Mouse (Mus musculus): Measurements from ENCODE around the gene Mrpl16. TPM values are rescaled to one million over a fixed set of nuclear protein-coding genes. Genes with fewer than 3 reads are reported as not detected.

The Mrpl16 gene
- polyA plus RNA-seq, 1 experiment from 2014 or later = 59.5 TPM

GRCm38 (mm10) chr19:11810003-11810758 lies 40.0 kb downstream of the Mrpl16 start:
- H3K9me3 ChIP-seq = no peaks in the 10 kb centered on the region
- peaks cover 5% of the 10 kb centered on the region for H3K27me3 ChIP-seq (replicated peaks; ENCODE audit: low read depth, poor library complexity, severe bottlenecking)
- peaks cover 16% of the 10 kb centered on the region for H3K4me1 ChIP-seq
- DNase-seq (ENCODE audit: low spot score) = no peak
- 87% methylated on average over 5 of the region's 5 CpGs for WGBS
- H3K27ac ChIP-seq (replicated peaks) = no peak overlapping the region
- H3K4me3 ChIP-seq = no peak overlapping the region
- no peaks in the 10 kb centered on the region for H3K36me3 ChIP-seq (replicated peaks)

GRCm38 (mm10) chr19:11810856-11811255 lies 40.7 kb downstream of the Mrpl16 start:
- no peaks in the 10 kb centered on the region for H3K9me3 ChIP-seq
- DNase-seq (ENCODE audit: low spot score) = no peak
- no peak overlapping the region for H3K27ac ChIP-seq (replicated peaks)
- 81% methylated on average over 1 of the region's 1 CpGs for WGBS
- no peaks in the 10 kb centered on the region for H3K36me3 ChIP-seq (replicated peaks)
- peaks cover 12% of the 10 kb centered on the region for H3K27me3 ChIP-seq (replicated peaks; ENCODE audit: low read depth, poor library complexity, severe bottlenecking)
- no peak overlapping the region for H3K4me3 ChIP-seq
- H3K4me1 ChIP-seq = peaks cover 16% of the 10 kb centered on the region

GRCm38 (mm10) chr19:11811688-11812365 lies 41.6 kb downstream of the Mrpl16 start:
- 47% methylated on average over 5 of the region's 5 CpGs for WGBS
- Histone ChIP-seq H3K4me1 (peaks cover 16% of the 10 kb centered on the region), H3K4me3 (no peak overlapping the region), H3K36me3 (replicated peaks) (no peaks in the 10 kb centered on the region), H3K27me3 (replicated peaks; ENCODE audit: low read depth, poor library complexity, severe bottlenecking) (peaks cover 21% of the 10 kb centered on the region), H3K9me3 (no peaks in the 10 kb centered on the region), H3K27ac (replicated peaks) (no peak overlapping the region)
- DNase-seq (ENCODE audit: low spot score) = peak; percentile 42

GRCm38 (mm10) chr19:11813136-11813535 lies 42.9 kb downstream of the Mrpl16 start:
- Histone ChIP-seq H3K4me3 (no peak overlapping the region), H3K4me1 (peaks cover 19% of the 10 kb centered on the region), H3K36me3 (replicated peaks) (no peaks in the 10 kb centered on the region), H3K27me3 (replicated peaks; ENCODE audit: low read depth, poor library complexity, severe bottlenecking) (peaks cover 34% of the 10 kb centered on the region), H3K27ac (replicated peaks) (no peak overlapping the region), H3K9me3 (no peaks in the 10 kb centered on the region)
- DNase-seq (ENCODE audit: low spot score) = no peak
- WGBS = 80% methylated on average over 4 of the region's 4 CpGs

GRCm38 (mm10) chr19:11813649-11814048 lies 43.5 kb downstream of the Mrpl16 start:
- WGBS = 4% methylated on average over 8 of the region's 8 CpGs
- DNase-seq (ENCODE audit: low spot score) = peak; percentile 24
- Histone ChIP-seq H3K4me1 (peaks cover 24% of the 10 kb centered on the region), H3K36me3 (replicated peaks) (no peaks in the 10 kb centered on the region), H3K9me3 (no peaks in the 10 kb centered on the region), H3K27ac (replicated peaks) (peak overlapping the region; percentile 35; the same call in 1 of the 2 replicates), H3K27me3 (replicated peaks; ENCODE audit: low read depth, poor library complexity, severe bottlenecking) (peaks cover 39% of the 10 kb centered on the region), H3K4me3 (no peak overlapping the region)

GRCm38 (mm10) chr19:11814742-11815333 lies 44.6 kb downstream of the Mrpl16 start:
- Histone ChIP-seq H3K36me3 (replicated peaks) (no peaks in the 10 kb centered on the region), H3K9me3 (no peaks in the 10 kb centered on the region), H3K4me3 (no peak overlapping the region), H3K27me3 (replicated peaks; ENCODE audit: low read depth, poor library complexity, severe bottlenecking) (peaks cover 51% of the 10 kb centered on the region), H3K27ac (replicated peaks) (no peak overlapping the region), H3K4me1 (peaks cover 31% of the 10 kb centered on the region)
- 82% methylated on average over 6 of the region's 6 CpGs for WGBS
- no peak for DNase-seq (ENCODE audit: low spot score)

- no peak overlapping the region for H3K4me3 ChIP-seq
- H3K36me3 ChIP-seq (replicated peaks) = no peaks in the 10 kb centered on the region
- peaks cover 30% of the 10 kb centered on the region for H3K4me1 ChIP-seq
- WGBS = 50% methylated on average over 6 of the region's 6 CpGs
- no peaks in the 10 kb centered on the region for H3K9me3 ChIP-seq
- H3K27me3 ChIP-seq (replicated peaks; ENCODE audit: low read depth, poor library complexity, severe bottlenecking) = peaks cover 57% of the 10 kb centered on the region
- DNase-seq (ENCODE audit: low spot score) = no peak
- no peak overlapping the region for H3K27ac ChIP-seq (replicated peaks)
Observed at GRCm38 (mm10) chr19:11816706-11817105, 46.5 kb downstream of the Mrpl16 start.

- H3K36me3 ChIP-seq (replicated peaks) = no peaks in the 10 kb centered on the region
- H3K27ac ChIP-seq (replicated peaks) = no peak overlapping the region
- H3K4me1 ChIP-seq = peaks cover 24% of the 10 kb centered on the region
- WGBS = 6% methylated on average over 5 of the region's 5 CpGs
- peak; percentile 12 for DNase-seq (ENCODE audit: low spot score)
- no peaks in the 10 kb centered on the region for H3K9me3 ChIP-seq
- peak overlapping the region; percentile 77 for H3K4me3 ChIP-seq
- H3K27me3 ChIP-seq (replicated peaks; ENCODE audit: low read depth, poor library complexity, severe bottlenecking) = peaks cover 57% of the 10 kb centered on the region
Observed at GRCm38 (mm10) chr19:11817586-11817985, 47.4 kb downstream of the Mrpl16 start.

- no peaks in the 10 kb centered on the region for H3K9me3 ChIP-seq
- no peaks in the 10 kb centered on the region for H3K36me3 ChIP-seq (replicated peaks)
- DNase-seq (ENCODE audit: low spot score) = peak; percentile 65
- H3K4me3 ChIP-seq = peak overlapping the region; percentile 77
- peaks cover 24% of the 10 kb centered on the region for H3K4me1 ChIP-seq
- under 1% methylated on average over 81 of the region's 83 CpGs for WGBS
- peak overlapping the region; percentile 78 for H3K27ac ChIP-seq (replicated peaks)
- H3K27me3 ChIP-seq (replicated peaks; ENCODE audit: low read depth, poor library complexity, severe bottlenecking) = peaks cover 57% of the 10 kb centered on the region
Observed at GRCm38 (mm10) chr19:11818199-11819142, 48.3 kb downstream of the Mrpl16 start.

- Histone ChIP-seq H3K36me3 (replicated peaks) (no peaks in the 10 kb centered on the region), H3K9me3 (no peaks in the 10 kb centered on the region), H3K27me3 (replicated peaks; ENCODE audit: low read depth, poor library complexity, severe bottlenecking) (peaks cover 57% of the 10 kb centered on the region), H3K4me1 (peaks cover 17% of the 10 kb centered on the region), H3K4me3 (peak within 1 kb of the TSS; percentile 77), H3K27ac (replicated peaks) (peak within 1 kb of the TSS; percentile 78)
- under 1% methylated on average over 20 of the region's 20 CpGs for WGBS
- DNase-seq (ENCODE audit: low spot score) = peak; percentile 47
Observed at GRCm38 (mm10) chr19:11819143-11819700, 49.0 kb downstream of the Mrpl16 start, which contains the start of gene Stx3. Gene Stx3, minus strand, starts transcription at chr19:11819403.

GRCm38 (mm10) chr19:11819800-11820199 lies 49.6 kb downstream of the Mrpl16 start:
- Histone ChIP-seq H3K27ac (replicated peaks) (no peak overlapping the region), H3K9me3 (no peaks in the 10 kb centered on the region), H3K4me1 (peaks cover 17% of the 10 kb centered on the region), H3K27me3 (replicated peaks; ENCODE audit: low read depth, poor library complexity, severe bottlenecking) (peaks cover 56% of the 10 kb centered on the region), H3K36me3 (replicated peaks) (no peaks in the 10 kb centered on the region), H3K4me3 (peak overlapping the region; percentile 77)
- peak; percentile 91 for DNase-seq (ENCODE audit: low spot score)
- WGBS = 1% methylated on average over 15 of the region's 15 CpGs

Measured in embryonic facial prominence, embryonic 10.5 days (tissue).